Mouse (Mus musculus): ENCODE results near the gene Slc10a6. TPM values are rescaled to one million over a fixed set of nuclear protein-coding genes. Genes with fewer than 3 reads are reported as not detected.

Slc10a6 gene
- polyA plus RNA-seq, 1 experiment from 2014 or later = 0.87 TPM

- Histone ChIP-seq H3K4me3 (no peak overlapping the region), H3K36me3 (0 out of 2 replicates have a peak, but pooled peaks cover 5% of the 10 kb centered on the region), H3K9me3 (no peaks in the 10 kb centered on the region), H3K27ac (replicated peaks) (no peak overlapping the region), H3K9ac (no peak overlapping the region), H3K4me2 (no peak overlapping the region), H3K4me1 (replicated peaks) (peaks cover 7% of the 10 kb centered on the region; the same call in 1 of the 2 replicates), H3K27me3 (no peaks in the 10 kb centered on the region)
- ATAC-seq (ENCODE audit: low read depth) = no peak
- 93% methylated on average over 7 of the region's 7 CpGs for WGBS
Measured at GRCm38 (mm10) chr5:103591846-103592245, 37.4 kb downstream of the Slc10a6 start.

GRCm38 (mm10) chr5:103587219-103587618, 42.0 kb downstream of the Slc10a6 start:
- 75% methylated on average over 7 of the region's 7 CpGs for WGBS
- H3K4me2 ChIP-seq = no peak overlapping the region
- no peaks in the 10 kb centered on the region for H3K9me3 ChIP-seq

GRCm38 (mm10) chr5:103579680-103580420, 49.4 kb downstream of the Slc10a6 start:
- Histone ChIP-seq H3K27ac (replicated peaks) (no peak overlapping the region), H3K36me3 (0 out of 2 replicates have a peak, but pooled peaks cover 5% of the 10 kb centered on the region), H3K9ac (no peak overlapping the region), H3K27me3 (no peaks in the 10 kb centered on the region), H3K4me1 (replicated peaks) (no peaks in the 10 kb centered on the region), H3K4me3 (no peak overlapping the region), H3K4me2 (no peak overlapping the region), H3K9me3 (no peaks in the 10 kb centered on the region)
- ATAC-seq (ENCODE audit: low read depth) = no peak
- 69% methylated on average over 11 of the region's 11 CpGs for WGBS

More at GRCm38 (mm10) chr5:103587219-103587618, 42.0 kb downstream of the Slc10a6 start:
- Histone ChIP-seq H3K4me1 (replicated peaks) (no peaks in the 10 kb centered on the region), H3K4me3 (no peak overlapping the region), H3K36me3 (0 out of 2 replicates have a peak, but pooled peaks cover 6% of the 10 kb centered on the region), H3K27ac (replicated peaks) (no peak overlapping the region), H3K9ac (no peak overlapping the region), H3K27me3 (no peaks in the 10 kb centered on the region)
- ATAC-seq (ENCODE audit: low read depth) = no peak

DNA sequence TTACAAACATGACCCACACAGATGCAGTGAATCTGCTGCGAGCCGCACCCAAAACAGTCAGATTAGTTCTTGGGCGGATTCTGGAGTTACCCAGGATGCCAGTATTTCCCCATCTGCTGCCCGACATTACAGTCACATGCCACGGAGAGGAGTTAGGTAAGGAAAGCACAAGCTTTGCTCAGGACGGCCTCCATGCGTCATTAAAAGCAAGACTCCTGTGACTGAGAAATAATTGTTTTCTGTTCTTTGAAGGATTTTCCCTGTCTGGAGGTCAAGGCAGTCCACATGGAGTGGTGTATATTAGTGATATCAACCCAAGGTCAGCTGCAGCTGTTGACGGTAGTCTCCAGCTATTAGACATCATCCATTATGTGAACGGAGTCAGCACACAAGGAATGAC, 59.8 kb downstream of the Slc10a6 start:
- ATAC-seq (ENCODE audit: low read depth) = no peak
- no peak overlapping the region for H3K4me2 ChIP-seq
- H3K27me3 ChIP-seq = no peaks in the 10 kb centered on the region
- H3K9me3 ChIP-seq = no peaks in the 10 kb centered on the region
- no peak overlapping the region for H3K9ac ChIP-seq
- no peak overlapping the region for H3K27ac ChIP-seq (replicated peaks)
- H3K4me1 ChIP-seq (replicated peaks) = no peaks in the 10 kb centered on the region
- WGBS = 93% methylated on average over 9 of the region's 9 CpGs
- H3K4me3 ChIP-seq = no peak overlapping the region
- H3K36me3 ChIP-seq = peaks cover 10% of the 10 kb centered on the region; the same call in 1 of the 2 replicates

- no peaks in the 10 kb centered on the region for H3K4me1 ChIP-seq (replicated peaks)
- H3K27me3 ChIP-seq = no peaks in the 10 kb centered on the region
- no peaks in the 10 kb centered on the region for H3K9me3 ChIP-seq
- ATAC-seq (ENCODE audit: low read depth) = no peak
- 94% methylated on average over 4 of the region's 4 CpGs for WGBS
- no peak overlapping the region for H3K4me2 ChIP-seq
- H3K9ac ChIP-seq = no peak overlapping the region
- H3K4me3 ChIP-seq = no peak overlapping the region
- no peak overlapping the region for H3K27ac ChIP-seq (replicated peaks)
- peaks cover 10% of the 10 kb centered on the region; the same call in 1 of the 2 replicates for H3K36me3 ChIP-seq
Measured at GRCm38 (mm10) chr5:103568034-103568433, 61.2 kb downstream of the Slc10a6 start.

- 95% methylated on average over 9 of the region's 9 CpGs for WGBS
- H3K4me1 ChIP-seq (replicated peaks) = no peaks in the 10 kb centered on the region
- H3K4me2 ChIP-seq = no peak overlapping the region
- no peak overlapping the region for H3K27ac ChIP-seq (replicated peaks)
- ATAC-seq (ENCODE audit: low read depth) = no peak
- H3K36me3 ChIP-seq = peaks cover 38% of the 10 kb centered on the region
- H3K27me3 ChIP-seq = no peaks in the 10 kb centered on the region
- H3K9me3 ChIP-seq = no peaks in the 10 kb centered on the region
- H3K4me3 ChIP-seq = no peak overlapping the region
- no peak overlapping the region for H3K9ac ChIP-seq
Measured at GRCm38 (mm10) chr5:103560546-103560945, 68.7 kb downstream of the Slc10a6 start.

Other genes with a start within 250 kb of the Slc10a6 start
- 6.6 and 8.1 TPM in 2 replicates for gene Ptpn13, start 204.2 kb downstream of the Slc10a6 start, polyA plus RNA-seq (2015; fragmentation: Nextera tagmentation; extraction: Ambion mirVana)
- gene 1700016H13Rik, start 26.6 kb upstream of the Slc10a6 start, polyA plus RNA-seq (2015; fragmentation: Nextera tagmentation; extraction: Ambion mirVana) = 0.48 TPM in 1 of 2 replicates, not detected in the other
- 2.3 and 3.3 TPM in 2 replicates for gene Aff1, start 63.0 kb upstream of the Slc10a6 start, polyA plus RNA-seq (2015; fragmentation: Nextera tagmentation; extraction: Ambion mirVana)